Mouse (Mus musculus): ENCODE measurements around the gene Il1rap.

GRCm38 (mm10) chr16:26680381-26680780 is 98.9 kb downstream of the Il1rap start:
- no peak for TF ChIP-seq CTCF (IDR thresholded peaks at IDR 0.05; ENCODE audit: low read depth)
- TF ChIP-seq EP300 (IDR thresholded peaks at IDR 0.05; ENCODE audit: low read depth): no peak

Data from liver, embryonic 14.5 days (tissue).